Mouse (Mus musculus) cerebellum, adult 11-12 months (tissue): ENCODE results near the gene Rpl37.

Experiments used
- DNase-seq: peaks from one replicate; pipeline ENCODE4 v3.0.0; 2022

The Rpl37 gene

DNA sequence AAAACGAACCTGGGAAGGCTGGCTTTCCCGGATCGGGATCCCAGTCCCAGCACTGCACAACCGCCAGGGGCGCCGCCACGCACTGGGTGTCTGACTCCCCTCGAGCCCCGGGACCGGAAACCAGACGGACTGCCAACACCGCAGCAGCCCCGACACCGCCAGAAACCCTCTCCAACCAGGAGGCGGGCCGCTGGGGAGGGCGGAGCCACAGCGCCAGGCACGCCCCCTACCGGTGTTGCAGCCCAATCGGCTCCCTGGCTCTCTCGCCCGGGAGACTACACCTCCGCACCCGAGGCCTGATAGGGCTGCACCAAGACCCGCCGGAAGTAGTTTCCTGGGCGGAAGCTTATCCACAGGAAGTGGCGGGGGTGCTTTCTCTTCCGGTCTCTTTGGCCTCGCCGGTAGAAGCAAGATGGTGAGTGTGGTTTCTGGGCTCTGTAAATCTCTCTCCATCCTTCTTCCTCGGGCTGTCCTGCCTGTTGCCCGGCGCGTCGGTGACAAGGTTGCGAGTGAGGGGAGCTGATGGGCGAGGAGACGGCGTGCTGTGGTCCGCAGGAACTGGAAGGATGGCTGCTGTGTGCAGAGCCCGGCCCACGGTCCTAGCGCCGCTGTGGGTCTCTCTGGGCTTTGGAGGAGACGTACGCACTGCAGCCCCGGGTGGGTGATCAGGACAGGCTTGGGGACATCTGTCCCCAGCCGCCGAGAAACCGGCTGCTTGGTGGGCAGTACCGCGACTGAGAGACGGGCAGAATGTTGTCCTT is at the start of gene Rpl37:
Gene Rpl37, plus strand, starts transcription at position 376 of the 761 bp plus-strand sequence.
- DNase-seq, result peak; percentile 98

DNA sequence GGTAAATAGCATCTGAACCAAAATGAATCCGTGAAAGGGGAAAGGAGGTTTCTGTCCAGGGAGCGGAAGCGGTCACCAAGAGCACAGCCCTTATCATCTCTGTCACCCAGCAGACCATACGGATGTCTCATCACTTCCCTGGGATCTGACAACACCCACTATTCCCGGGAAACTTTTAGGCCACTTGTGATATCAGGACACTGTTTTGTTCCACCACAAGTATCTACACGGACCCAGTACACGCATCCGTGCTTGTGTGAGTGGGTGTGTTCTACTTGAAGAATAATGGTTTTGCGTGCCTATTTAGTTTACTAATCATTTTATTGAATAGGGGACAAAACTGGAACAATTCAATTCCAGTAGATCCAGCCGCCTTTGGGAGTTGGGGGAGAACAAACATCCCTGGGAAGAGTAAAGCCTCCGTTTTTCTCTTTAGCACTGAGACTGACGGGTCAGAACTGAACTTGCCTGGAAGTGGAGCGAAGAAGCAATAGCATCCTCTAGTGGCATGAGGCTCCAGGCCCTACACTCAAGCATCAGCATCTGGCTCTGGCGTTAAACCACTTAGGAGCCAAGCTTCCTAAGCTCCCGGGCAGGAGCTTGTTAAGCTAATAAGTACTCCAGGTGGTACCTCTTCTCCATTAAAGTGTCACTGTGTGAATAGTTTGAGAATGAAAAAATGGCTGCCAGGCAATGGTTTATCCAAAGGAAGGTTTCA is 47.5 kb upstream of the Rpl37 start:
- DNase-seq, result peak; percentile 31

DNA sequence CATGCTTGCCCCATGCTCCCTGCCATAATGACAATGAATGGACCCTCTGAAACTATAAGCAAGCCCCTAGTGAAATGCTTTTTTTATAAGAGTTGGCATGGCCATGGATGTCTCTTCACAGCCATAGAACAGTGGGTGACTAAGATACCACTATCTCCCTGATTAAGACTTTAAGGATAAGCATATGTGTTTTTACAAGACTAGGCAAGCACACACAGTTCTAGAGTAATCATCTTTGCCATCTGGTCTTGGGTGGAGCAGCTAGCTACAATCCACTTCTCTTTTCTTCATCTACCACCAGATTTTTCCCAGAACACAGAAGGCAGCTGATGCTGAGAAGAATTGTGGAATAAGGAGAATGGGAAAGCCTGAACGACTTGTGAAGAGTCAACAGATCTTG is 35.2 kb upstream of the Rpl37 start:
- no peak for DNase-seq

DNA sequence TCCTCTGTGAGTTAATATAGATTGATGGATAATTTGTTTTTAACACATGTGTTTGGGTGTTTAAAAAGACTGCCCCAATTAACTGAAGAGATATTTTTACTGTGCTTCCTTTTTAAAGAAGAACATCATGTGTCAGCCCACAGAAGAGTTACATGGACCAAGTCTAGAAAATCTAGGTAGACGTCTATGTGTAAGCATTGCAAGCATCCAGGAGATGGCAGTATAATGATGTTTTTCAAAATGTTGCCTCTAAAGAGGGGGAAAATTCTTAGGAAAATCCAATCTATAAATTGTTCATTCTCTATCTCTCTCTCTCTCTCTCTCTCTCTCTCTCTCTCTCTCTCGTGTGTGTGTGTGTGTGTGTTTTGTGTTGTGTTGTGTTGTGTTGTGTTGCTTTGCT is 30.3 kb upstream of the Rpl37 start:
- no peak for DNase-seq

DNA sequence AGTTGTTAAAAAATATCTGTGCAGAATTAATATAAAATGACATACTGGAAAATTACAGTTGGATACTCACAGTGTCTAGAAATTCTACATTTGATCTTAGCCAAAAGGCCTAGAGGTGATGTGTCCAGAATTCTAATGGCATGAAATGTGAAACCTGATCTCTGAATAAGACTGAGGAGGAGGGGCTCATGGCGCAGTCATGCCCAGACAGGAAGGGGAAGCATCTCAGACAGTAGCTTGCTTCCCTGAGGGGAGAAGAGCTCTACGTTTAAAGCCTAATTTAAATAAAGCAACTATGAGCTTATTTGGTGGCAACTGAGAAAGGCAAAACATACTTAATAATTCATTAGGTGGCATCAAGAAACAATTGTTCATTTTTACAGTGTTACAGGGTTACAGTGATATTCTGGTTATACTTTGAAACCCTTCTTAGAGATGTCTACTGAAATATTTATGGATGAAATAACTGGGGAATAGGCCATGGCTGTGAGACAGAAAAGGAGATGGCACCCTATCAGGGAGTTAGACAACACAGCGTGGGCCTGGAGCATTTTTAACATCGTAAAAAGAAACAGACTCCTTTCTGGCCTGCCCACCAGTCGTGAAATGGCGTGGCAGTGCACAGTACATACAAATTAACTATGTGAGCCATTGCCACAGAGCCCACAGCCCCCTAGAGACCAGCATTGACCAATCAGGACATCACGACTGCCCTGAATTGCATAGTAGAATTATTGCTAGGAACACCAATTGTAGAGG is 27.4 kb upstream of the Rpl37 start:
- no peak for DNase-seq

DNA sequence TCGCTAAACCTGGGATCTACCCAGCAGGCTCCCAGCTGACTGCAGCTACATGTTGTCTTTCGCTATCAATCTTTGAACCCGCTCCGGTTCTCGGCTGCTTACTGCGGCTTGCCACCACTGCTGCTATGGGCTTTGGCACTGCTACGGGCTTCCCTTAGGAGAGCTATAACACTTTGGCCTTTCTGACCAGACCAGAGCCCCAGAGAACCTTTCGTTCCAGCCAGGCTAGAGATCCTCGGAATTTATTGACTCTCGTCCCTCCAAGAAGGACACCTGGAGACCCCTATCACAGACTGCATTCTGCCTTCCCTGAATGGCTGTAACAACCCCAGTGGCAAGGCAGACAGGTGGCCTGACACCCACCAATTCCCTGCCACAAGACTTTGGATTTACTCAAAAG is 26.3 kb upstream of the Rpl37 start:
- DNase-seq, result no peak

DNA sequence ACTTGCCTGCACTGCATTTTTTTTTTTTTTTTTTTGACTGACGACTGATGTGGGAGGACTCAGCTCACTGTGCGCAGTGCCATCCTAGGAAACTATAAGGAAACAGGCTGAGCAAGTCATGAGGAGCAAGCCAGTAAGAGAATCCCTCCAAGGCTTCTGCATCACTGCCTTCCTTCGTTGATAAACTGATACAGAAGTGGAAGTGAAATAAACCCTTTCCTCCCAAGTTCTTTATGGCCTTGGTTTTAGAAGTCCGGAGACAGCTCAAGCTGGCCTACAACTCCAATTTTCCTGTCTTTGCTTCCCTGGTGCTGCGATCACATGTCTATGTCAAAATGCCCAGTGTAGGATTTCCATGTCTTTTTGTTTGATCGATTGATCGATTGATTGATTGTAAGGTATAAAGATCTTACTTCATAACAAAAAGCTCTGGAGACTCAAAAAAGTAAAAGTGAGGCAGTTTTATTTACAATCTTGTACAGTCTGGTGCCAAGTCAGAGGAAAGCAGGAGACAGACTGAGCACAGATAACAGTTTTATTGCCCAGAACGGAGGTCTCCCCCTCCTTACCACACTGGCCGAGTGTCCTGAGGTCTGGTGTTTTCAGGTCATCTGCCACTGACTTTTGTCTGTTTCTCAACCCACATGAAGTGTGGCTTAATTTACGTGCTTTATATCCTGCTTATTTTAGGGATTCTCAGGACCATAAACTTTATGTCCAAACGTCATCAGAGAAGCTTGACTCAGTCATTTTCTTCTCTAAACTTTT is 20.7 kb upstream of the Rpl37 start:
- no peak for DNase-seq

DNA sequence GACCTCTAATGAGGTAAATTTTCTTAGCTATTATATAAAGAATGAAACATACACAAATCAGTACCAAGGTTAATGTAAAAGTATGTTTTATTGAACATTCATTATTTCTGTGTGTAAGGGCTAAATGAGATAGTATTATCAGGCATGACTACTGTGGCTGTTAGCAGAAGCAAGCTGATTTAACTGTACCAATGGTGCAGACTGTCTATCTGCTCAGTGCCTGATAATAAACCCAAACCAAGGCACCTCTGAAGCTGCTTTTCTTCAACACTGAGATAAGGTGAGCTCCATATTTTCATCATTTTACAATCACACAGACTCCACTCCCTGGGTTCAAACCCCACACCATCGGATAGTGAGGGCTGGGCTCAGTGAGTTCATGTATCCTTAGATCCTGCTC is 19.1 kb upstream of the Rpl37 start:
- DNase-seq, result no peak

DNA sequence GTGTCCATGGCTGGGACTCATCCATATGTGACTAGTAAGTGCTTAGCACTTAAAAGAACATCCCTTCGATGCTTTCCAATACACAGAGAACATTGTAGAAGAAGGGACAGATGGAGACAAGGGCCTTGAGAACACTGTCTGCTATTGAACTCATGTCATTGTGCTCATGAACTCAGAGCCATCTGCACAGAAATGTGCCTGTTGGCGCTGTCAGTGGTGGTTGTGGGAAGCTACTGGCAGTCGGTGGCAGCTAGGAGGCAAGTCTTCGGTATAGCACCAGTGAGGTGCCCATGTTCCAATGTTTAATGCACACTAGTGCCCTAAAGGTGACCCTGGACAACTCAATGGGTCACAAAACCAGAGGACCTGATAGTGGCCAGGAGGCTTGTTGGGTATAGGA is 14.1 kb upstream of the Rpl37 start:
- no peak for DNase-seq

DNA sequence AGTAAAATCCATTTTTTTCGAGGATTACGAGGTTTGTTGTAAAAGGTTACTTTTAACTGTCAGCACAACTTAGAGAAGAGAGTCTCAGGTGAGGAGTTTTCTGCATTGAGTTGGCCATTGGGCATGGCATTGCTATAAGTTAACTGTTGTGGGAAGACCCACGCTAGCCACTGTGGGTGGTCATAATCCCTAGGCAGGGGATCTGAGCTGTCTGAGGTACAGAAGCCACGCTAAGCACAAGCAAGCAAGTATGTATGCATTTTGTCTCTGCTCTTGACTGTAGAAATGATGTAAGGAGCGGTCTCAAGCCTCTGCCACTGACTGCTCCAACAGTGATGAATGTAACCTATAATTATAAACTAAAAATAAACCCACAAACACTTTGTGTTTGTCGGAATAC is 10.6 kb upstream of the Rpl37 start:
- DNase-seq, result no peak

DNA sequence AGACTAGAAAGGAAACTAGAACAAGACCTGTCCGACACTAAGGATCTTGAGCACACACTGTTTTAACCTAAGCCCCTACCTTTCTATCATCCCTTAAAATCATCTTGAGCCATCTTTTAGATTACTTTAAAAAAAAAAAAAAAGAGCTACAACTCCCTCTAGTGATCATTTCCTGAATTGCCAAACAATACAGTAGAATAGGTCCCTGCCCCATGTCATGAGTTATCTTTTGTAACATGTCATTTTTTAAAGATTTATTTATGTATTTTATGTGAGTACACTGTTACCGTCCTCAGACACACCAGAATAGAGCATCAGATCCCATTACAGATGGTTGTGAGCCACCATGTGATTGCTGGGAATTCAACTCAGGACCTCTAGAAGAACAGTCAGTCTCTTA is 10.2 kb upstream of the Rpl37 start:
- no peak for DNase-seq

DNA sequence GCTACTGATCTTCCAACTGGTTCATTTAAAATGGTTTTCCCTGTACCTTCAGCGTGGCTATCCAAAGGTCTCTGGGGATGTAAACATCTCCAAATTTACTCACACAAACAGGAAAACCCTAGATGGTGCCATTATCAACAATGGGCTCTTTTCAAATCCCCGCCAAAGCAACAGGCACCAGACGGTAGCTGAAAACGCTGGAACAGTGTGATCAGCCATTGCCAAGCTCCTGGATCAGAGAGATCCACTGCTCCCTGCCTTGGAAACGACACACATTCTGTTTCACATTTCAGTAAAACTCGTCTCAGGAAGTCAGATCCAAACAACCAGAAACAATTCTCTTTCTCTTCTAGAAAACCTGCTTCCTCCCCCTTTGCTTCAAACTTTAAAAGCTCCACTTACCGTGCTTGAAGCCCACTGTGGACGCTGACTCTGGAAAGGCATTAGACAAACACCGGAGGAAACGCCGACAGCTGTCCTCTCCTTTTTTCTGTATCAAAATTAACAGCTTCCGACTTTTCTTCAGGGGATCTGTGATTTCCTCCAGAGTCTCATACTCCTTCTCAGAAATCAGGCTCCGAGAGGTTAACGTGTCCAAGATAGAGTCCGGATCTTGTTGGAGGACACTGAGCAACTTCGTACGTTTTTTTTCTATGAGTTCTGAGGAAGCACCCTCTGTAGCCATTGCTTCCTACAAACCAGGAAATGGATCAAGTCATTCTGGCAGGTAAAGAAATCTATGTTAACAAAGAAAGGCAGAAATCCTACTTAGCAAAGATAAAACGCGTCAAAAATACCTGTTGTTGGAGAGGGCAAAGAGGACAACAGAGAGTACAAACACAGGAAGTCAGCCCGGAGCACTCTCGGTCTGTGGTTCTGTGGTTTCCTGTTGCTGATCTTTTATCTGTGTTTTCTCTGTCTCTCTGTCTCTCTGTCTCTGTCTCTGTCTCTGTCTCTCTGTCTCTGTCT is 8.5 kb upstream of the Rpl37 start, which contains the start of gene Card6:
Gene Card6, minus strand, starts transcription at position 854 of the 969 bp plus-strand sequence.
- DNase-seq, result no peak

DNA sequence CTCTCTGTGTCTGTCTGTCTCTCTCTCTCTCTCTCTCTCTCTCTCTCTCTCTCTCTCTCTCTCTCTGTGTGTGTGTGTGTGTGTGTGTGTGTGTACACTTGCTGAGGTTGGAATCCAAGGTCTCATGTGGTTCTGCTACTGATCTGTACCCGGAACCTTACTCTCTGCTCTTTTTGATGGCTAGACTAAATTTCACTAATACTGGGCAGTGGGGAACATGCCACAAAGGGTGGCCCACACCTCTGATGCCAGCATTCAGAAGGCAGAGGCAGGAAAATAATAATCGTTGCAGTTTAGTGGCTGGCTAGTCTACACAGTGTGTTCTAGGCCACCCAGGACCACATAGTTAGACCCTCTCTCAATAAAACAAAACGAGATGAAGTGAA is 7.8 kb upstream of the Rpl37 start:
- no peak for DNase-seq

DNA sequence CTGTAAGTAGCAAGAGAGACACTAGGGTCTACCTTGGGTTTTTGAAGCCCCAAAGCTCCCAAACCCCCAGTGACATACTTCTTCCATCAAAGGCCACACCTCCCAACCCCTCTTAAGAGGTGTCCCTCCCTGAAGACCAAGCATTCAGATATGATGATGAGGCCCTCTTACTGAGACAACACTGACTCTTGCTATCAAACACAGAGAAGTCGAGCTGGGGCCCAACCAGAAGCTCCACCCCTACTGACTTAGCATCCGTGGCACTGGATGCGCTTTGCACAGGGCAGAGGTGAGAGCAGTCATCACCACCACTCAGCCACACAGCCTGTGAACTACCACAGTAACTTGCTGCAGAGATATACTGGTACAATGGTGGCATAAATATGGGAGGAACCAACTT is 3.8 kb upstream of the Rpl37 start:
- no peak for DNase-seq

DNA sequence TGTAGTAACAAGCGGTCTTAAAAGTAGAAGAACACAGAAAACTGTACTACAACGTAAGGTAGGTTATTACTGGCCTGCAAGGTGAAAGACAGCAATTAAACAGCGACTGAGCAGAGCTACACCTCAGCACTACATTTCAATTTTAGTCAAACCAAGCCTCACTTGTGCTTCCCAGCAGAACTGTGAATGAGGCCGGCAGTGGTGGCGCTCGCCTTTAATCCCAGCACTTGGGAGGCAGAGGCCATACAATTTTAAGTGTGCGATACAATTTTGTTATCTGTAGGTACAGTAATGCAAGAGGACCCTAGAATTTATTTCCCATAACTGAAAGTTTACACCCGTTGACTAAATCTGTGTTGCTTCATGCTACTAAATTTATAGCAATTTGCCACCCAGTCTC is 1.3 kb upstream of the Rpl37 start:
- no peak for DNase-seq

DNA sequence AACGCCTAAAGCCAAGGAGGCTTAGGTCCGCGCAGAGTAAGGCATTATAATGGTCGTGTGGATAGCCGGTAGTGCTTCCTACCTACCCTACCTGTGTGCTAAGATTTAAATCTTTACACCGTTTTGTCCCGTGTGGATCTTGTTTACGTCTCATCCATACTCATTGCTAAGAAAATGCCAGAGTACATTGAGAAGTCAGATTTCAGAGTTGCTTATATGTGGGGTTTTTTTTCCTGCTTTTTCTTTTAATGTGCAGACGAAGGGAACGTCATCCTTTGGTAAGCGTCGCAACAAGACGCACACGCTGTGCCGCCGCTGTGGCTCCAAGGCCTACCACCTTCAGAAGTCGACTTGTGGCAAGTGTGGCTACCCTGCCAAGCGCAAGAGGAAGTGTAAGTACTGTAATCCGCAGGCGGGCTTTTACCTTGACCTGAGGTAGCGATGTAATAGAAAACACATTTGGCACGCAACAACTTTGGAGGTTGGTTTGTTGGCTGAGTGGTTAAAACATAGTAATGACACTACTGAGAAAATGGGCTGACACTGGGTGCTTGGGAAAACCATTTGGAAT is 671 bp downstream of the Rpl37 start:
- peak; percentile 41 for DNase-seq

DNA sequence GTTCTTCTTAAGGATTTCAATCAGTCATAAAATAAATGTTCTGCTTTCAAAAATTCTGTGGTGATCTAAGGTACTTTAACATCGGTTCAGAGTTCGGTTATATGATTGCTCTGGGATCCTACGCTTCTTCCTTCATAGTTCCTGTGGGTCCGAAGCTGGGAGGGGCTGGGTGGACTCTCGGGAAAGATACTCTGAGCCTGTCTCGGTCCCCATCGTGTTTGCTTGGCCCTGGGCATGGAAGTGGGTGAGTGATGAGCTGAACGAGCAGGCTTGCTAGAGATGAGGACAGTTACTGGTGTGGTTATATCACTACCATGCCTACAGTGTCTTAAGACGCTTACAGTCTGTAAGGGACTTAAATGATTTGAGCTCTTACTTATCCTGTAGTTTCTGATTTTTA is 2.2 kb downstream of the Rpl37 start:
- DNase-seq, result no peak

DNA sequence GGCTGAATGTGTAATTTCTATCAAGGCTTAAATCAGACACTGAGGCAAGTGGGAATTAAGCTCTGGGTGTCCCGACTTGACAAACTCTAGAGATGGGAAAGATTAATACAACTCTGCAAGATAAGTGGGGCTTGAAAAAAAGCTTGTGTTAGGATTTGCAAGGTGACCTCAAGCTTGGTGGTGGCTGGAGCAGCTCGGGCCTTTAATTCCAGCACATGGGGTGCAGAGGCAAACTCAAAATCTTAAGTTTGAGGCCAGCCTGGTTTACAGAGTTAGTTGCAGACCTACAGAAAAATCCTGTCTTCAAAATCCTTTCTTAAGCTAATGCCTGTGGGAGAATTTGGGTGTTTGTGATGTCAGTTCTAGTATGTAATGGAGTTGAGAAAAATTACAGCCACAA is 2.7 kb downstream of the Rpl37 start:
- DNase-seq, result no peak

DNA sequence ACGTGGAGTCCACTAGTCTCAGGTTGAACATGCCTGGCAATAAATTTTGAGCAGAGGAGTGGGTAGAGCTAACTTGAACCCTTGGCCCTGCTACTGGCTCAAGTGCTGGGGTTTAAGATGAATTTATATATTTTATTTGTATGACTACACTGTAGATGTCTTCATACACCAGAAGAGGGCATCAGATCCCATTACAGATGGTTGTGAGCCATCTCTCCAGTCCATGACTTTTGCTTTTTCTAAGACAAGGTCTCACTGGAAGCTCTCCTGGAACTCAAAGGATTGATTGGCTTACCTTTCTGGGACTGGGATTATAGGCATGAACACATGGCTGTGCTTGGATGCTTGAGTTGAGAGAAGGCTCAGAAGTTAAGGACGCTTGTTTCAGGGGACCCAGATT is 3.3 kb downstream of the Rpl37 start:
- no peak for DNase-seq

DNA sequence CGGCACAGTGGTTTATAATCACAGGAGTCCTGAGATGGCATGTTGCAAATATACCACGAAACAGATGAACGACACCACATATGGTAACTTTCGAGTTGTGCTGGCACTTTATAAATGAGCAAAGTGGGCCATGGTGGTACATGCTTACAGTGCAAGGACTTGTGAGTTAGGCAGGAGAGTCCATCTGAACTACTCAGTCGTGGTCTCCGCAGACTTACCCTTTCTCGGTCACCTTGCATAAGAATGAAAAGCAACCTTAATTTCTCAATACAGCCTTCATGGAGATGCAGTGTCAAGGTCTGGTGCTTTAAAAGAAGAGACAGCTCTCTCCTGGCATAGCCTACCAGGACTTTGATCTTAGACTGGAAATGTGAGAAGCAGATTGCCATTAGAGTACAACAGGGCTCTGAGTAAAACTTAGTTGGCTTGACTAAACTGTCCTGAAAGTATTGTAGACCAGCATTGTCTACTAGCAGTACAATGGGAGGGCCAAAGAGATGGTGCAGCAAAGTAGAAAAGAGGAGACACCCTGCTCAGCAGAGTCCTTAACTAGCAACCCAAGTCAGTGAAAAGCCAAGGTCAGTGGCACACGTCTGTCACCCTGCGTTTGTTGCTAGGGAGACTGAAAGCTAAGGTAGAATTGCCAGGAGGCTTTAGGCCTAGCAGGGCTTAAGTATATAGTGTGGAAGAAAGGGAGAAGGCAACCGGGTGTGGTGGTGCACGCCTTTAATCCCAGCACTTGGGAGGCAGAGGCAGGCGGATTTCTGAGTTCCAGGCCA is 5.3 kb downstream of the Rpl37 start:
- DNase-seq, result no peak

DNA sequence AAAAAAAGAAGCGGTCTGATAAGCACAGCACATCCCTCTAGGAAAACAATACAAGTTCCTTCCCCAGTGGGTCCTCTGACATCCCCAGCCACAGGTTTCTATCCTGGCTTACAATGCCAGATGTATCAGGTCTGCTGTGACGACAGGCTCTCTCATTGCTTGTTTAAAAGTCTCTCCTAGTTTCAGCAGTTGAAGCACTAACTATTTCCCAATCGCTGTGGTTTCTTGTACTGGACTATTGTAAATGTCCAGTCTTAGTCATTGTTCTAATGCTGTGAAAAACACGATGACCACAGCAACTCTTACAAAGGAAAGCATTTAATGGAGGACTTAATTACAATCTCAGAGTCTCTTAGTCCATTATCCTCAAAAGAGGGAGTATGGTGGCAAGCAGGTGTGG is 10.0 kb downstream of the Rpl37 start:
- no peak for DNase-seq
